Mouse (Mus musculus): ENCODE data around the gene Lexm. TPM values are rescaled to one million over a fixed set of nuclear protein-coding genes. Genes with fewer than 3 reads are reported as not detected.

Lexm gene
- polyA plus RNA-seq (2014; fragmentation: Illumina TruSeq; extraction: RNeasy Lipid Tissue Mini Kit (QIAGEN cat#74804); ENCODE audit: low read depth, low replicate concordance) = not detected

GRCm38 (mm10) chr4:106617056-106617455 is at the start of gene Lexm:
Gene Lexm, minus strand, starts transcription at chr4:106617241.

DNA sequence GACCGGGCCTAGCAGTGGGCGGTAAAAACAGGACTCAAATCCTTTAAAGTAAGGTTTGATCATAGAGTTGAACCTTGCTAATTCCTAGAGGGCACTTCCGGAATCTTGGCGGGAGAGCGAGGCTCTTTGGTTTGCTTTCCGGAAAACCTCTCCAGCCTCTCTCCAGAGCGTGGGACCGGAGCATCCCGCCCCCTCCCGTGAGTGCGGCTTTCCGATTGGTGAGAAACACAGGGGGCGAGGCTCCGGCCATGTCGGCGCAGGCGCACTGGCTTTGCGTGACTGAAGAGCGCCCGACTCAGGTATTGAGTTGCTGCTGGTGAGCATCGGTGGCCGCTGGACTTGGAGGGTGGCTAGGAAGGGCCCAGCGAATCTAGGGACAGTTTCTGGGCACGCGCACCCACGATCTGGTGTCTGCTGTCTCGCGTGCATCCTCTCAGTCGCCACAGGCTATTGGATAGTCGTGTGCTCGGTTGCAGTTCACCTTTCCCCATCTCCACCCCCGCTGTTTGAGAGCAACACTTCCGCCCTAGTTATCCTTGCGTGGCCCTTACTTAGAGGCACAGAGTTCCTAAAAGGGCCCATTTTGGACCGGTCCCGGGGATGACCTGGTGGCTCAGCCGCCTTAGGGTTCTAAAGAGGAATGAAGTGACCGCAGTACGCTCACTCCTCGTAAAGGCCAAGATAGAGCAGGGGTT is 33.9 kb upstream of the Lexm start, which contains the start of gene Pars2:
Gene Pars2, plus strand, starts transcription at position 237 of the 695 bp plus-strand sequence.

GRCm38 (mm10) chr4:106622030-106622493 is 5.0 kb upstream of the Lexm start, which contains the start of gene Ttc22:
Gene Ttc22, plus strand, starts transcription at chr4:106622432.

DNA sequence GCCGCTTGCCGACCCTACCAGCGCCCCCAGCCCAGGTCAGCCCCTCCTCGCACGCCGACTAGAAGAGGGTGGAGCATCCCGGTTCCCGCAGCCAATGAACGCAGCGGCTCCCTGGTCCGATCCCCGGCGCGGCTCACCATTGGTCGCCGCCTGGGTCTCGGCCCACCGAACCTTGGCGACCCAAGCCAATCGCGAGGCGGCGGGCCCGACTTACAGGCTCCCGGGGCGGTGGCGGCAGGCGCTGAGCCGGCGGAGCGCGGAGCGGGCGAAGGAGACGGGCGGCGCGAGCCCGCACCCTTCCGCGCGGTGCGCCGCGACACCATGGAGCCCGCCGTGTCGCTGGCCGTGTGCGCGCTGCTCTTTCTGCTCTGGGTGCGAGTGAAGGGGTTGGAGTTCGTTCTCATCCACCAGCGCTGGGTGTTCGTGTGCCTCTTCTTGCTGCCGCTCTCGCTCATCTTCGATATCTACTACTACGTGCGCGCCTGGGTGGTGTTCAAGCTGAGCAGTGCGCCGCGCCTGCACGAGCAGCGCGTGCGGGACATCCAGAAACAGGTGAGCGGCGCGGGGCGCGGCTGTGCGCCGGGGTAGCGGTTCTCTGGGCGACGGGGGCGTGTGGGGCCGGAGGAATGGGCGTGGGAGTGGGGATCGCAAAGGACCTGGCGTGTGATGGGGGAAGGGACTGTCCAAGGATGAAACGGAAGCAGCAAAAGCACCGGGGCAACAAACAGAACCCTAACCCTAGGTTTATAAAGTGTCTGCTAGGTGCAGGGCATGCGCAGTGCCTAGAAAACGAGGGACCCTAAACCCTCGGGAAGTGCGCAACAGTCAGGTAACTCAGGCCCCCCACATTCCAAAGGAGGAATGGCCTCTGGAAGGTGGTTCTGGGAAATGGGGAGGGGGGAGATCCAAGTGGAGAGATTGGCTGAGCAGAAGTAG is 55.9 kb downstream of the Lexm start, which contains the start of gene Dhcr24:
Gene Dhcr24, plus strand, starts transcription at position 193 of the 936 bp plus-strand sequence.

Other genes starting within 250 kb of the Lexm start
- not detected for gene Pcsk9, start 152.9 kb downstream of the Lexm start, polyA plus RNA-seq (2014; fragmentation: Illumina TruSeq; extraction: RNeasy Lipid Tissue Mini Kit (QIAGEN cat#74804); ENCODE audit: low read depth, low replicate concordance)
- not detected for gene Bsnd, start 125.0 kb downstream of the Lexm start, polyA plus RNA-seq (2014; fragmentation: Illumina TruSeq; extraction: RNeasy Lipid Tissue Mini Kit (QIAGEN cat#74804); ENCODE audit: low read depth, low replicate concordance)
- 14.1 TPM for gene Dhcr24, start 56.2 kb downstream of the Lexm start, polyA plus RNA-seq (2014; fragmentation: Illumina TruSeq; extraction: RNeasy Lipid Tissue Mini Kit (QIAGEN cat#74804); ENCODE audit: low read depth, low replicate concordance)
- not detected for gene Ttc22, start 5.2 kb upstream of the Lexm start, polyA plus RNA-seq (2014; fragmentation: Illumina TruSeq; extraction: RNeasy Lipid Tissue Mini Kit (QIAGEN cat#74804); ENCODE audit: low read depth, low replicate concordance)
- 1.9 TPM for gene Pars2, start 33.8 kb upstream of the Lexm start, polyA plus RNA-seq (2014; fragmentation: Illumina TruSeq; extraction: RNeasy Lipid Tissue Mini Kit (QIAGEN cat#74804); ENCODE audit: low read depth, low replicate concordance)
- gene Ttc4, start 61.7 kb upstream of the Lexm start, polyA plus RNA-seq (2014; fragmentation: Illumina TruSeq; extraction: RNeasy Lipid Tissue Mini Kit (QIAGEN cat#74804); ENCODE audit: low read depth, low replicate concordance) = 34.1 TPM
- not detected for gene Mroh7, start 113.7 kb upstream of the Lexm start, polyA plus RNA-seq (2014; fragmentation: Illumina TruSeq; extraction: RNeasy Lipid Tissue Mini Kit (QIAGEN cat#74804); ENCODE audit: low read depth, low replicate concordance)
- gene Fam151a, start 116.6 kb upstream of the Lexm start, polyA plus RNA-seq (2014; fragmentation: Illumina TruSeq; extraction: RNeasy Lipid Tissue Mini Kit (QIAGEN cat#74804); ENCODE audit: low read depth, low replicate concordance) = not detected
- 3.7 TPM for gene Acot11, start 187.8 kb upstream of the Lexm start, polyA plus RNA-seq (2014; fragmentation: Illumina TruSeq; extraction: RNeasy Lipid Tissue Mini Kit (QIAGEN cat#74804); ENCODE audit: low read depth, low replicate concordance)